Mouse (Mus musculus): ENCODE data around the gene Polr2g. TPM values are rescaled to one million over a fixed set of nuclear protein-coding genes. Genes with fewer than 3 reads are reported as not detected.

Gene Polr2g
- polyA plus RNA-seq, 1 experiment from 2014 or later = 123 TPM

DNA sequence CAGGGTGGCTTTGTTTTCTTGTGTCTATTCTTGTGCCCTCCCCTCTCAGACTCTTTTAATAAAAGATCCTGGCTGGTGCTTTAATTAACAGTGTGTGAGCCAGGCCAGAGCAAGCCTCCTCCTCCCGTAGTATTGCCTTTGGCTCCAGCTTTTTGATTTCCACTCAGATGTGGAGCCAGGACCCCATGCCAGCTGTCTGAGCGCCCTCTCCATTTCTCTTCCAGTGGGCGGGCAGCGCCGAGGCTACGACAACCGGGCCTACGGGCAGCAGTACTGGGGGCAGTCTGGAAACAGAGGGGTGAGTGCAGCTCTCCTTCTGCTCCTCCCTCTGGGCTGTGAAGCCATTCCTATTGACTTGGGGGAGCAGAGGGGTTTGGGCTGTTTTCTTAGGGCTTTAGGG lies 32.3 kb upstream of the Polr2g start:
- Histone ChIP-seq H3K36me3 (ENCODE audit: insufficient read depth, low read length) (peaks cover 62% of the 10 kb centered on the region), H3K9ac (replicated peaks; ENCODE audit: low read depth) (no peak overlapping the region), H3K4me3 (ENCODE audit: low read depth, low read length) (no peak overlapping the region), H3K4me2 (replicated peaks; ENCODE audit: low read depth, low read length) (no peak overlapping the region), H3K4me1 (ENCODE audit: insufficient read depth, low read depth, low read length) (no peaks in the 10 kb centered on the region), H3K27ac (ENCODE audit: low read length) (no peak overlapping the region), H3K27me3 (replicated peaks; ENCODE audit: insufficient read depth, low read length) (no peaks in the 10 kb centered on the region), H3K9me3 (ENCODE audit: low read length) (no peaks in the 10 kb centered on the region)
- TF ChIP-seq CTCF (IDR thresholded peaks at IDR 0.05) = no peak
- no peak for TF ChIP-seq EP300 (IDR thresholded peaks at IDR 0.05)
- ATAC-seq (no peak), DNase-seq (ENCODE audit: low spot score) (no peak)
- WGBS = 93% methylated on average over 8 of the region's 8 CpGs

- 84% methylated on average over 8 of the region's 8 CpGs for WGBS
- Histone ChIP-seq H3K4me2 (replicated peaks; ENCODE audit: low read depth, low read length) (no peak within 1 kb of the TSS), H3K4me1 (ENCODE audit: insufficient read depth, low read depth, low read length) (no peaks in the 10 kb centered on the region), H3K9me3 (ENCODE audit: low read length) (no peaks in the 10 kb centered on the region), H3K9ac (replicated peaks; ENCODE audit: low read depth) (no peak within 1 kb of the TSS), H3K36me3 (ENCODE audit: insufficient read depth, low read length) (peaks cover 70% of the 10 kb centered on the region), H3K4me3 (ENCODE audit: low read depth, low read length) (no peak within 1 kb of the TSS), H3K27me3 (replicated peaks; ENCODE audit: insufficient read depth, low read length) (no peaks in the 10 kb centered on the region), H3K27ac (ENCODE audit: low read length) (no peak within 1 kb of the TSS)
- ATAC-seq (no peak), DNase-seq (ENCODE audit: low spot score) (peak; percentile 44)
- TF ChIP-seq EP300 (IDR thresholded peaks at IDR 0.05) (no peak), CTCF (IDR thresholded peaks at IDR 0.05) (no peak)
Observed at GRCm38 (mm10) chr19:8829660-8830059, 31.3 kb upstream of the Polr2g start, which contains the start of gene AC129217.1. Gene AC129217.1, plus strand, starts transcription at chr19:8829773.

GRCm38 (mm10) chr19:8822696-8823095 lies 24.3 kb upstream of the Polr2g start:
- Histone ChIP-seq H3K27ac (ENCODE audit: low read length) (no peak overlapping the region), H3K4me2 (replicated peaks; ENCODE audit: low read depth, low read length) (peak overlapping the region; percentile 73; the same call in 1 of the 2 replicates), H3K4me1 (ENCODE audit: insufficient read depth, low read depth, low read length) (0 out of 2 replicates have a peak, but pooled peaks cover 5% of the 10 kb centered on the region), H3K9me3 (ENCODE audit: low read length) (no peaks in the 10 kb centered on the region), H3K36me3 (ENCODE audit: insufficient read depth, low read length) (peaks cover 35% of the 10 kb centered on the region), H3K27me3 (replicated peaks; ENCODE audit: insufficient read depth, low read length) (no peaks in the 10 kb centered on the region), H3K9ac (replicated peaks; ENCODE audit: low read depth) (no peak overlapping the region), H3K4me3 (ENCODE audit: low read depth, low read length) (no peak overlapping the region)
- ATAC-seq = no peak
- TF ChIP-seq CTCF (IDR thresholded peaks at IDR 0.05) (no peak), EP300 (IDR thresholded peaks at IDR 0.05) (no peak)
- WGBS = 65% methylated on average over 8 of the region's 8 CpGs
- no peak for DNase-seq (ENCODE audit: low spot score)

DNA sequence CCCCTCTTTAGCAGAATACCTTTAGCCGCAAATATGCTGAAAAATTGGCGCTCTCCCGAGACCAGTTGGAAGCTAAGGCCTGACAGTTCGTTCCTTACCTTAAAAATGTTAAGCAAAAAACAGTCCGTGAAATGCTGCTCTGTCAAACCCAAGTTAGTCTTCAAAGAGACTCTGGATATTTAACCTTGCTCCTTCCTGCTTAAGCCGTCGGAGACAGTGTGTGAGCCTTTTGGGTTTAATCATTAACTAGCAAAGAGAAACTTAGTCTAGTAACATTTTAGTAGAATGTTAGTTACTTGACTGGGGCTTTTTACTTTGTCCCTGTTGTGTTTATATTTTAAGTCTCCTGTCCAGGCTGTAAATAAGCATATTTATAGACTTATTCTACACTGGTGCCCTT lies 22.8 kb upstream of the Polr2g start:
- 0 out of 2 replicates have a peak, but pooled peaks cover 5% of the 10 kb centered on the region for H3K4me1 ChIP-seq (ENCODE audit: insufficient read depth, low read depth, low read length)
- no peaks in the 10 kb centered on the region for H3K9me3 ChIP-seq (ENCODE audit: low read length)
- peak; percentile 65 for DNase-seq (ENCODE audit: low spot score)
- peak overlapping the region; percentile 91 for H3K9ac ChIP-seq (replicated peaks; ENCODE audit: low read depth)
- TF ChIP-seq EP300 (IDR thresholded peaks at IDR 0.05) = no peak
- TF ChIP-seq CTCF (IDR thresholded peaks at IDR 0.05) = no peak
- peak overlapping the region; percentile 99 for H3K4me3 ChIP-seq (ENCODE audit: low read depth, low read length)
- peak overlapping the region; percentile 97 for H3K27ac ChIP-seq (ENCODE audit: low read length)
- no peak for ATAC-seq
- H3K27me3 ChIP-seq (replicated peaks; ENCODE audit: insufficient read depth, low read length) = no peaks in the 10 kb centered on the region
- WGBS = under 1% methylated on average over 7 of the region's 7 CpGs
- H3K4me2 ChIP-seq (replicated peaks; ENCODE audit: low read depth, low read length) = peak overlapping the region; percentile 73
- peaks cover 23% of the 10 kb centered on the region for H3K36me3 ChIP-seq (ENCODE audit: insufficient read depth, low read length)

GRCm38 (mm10) chr19:8820424-8820956 lies 22.1 kb upstream of the Polr2g start:
- H3K4me2 ChIP-seq (replicated peaks; ENCODE audit: low read depth, low read length) = peak overlapping the region; percentile 73
- H3K9ac ChIP-seq (replicated peaks; ENCODE audit: low read depth) = peak overlapping the region; percentile 91
- peak; percentile 5 for ATAC-seq
- H3K9me3 ChIP-seq (ENCODE audit: low read length) = no peaks in the 10 kb centered on the region
- H3K4me1 ChIP-seq (ENCODE audit: insufficient read depth, low read depth, low read length) = 0 out of 2 replicates have a peak, but pooled peaks cover 5% of the 10 kb centered on the region
- peaks cover 17% of the 10 kb centered on the region for H3K36me3 ChIP-seq (ENCODE audit: insufficient read depth, low read length)
- H3K27me3 ChIP-seq (replicated peaks; ENCODE audit: insufficient read depth, low read length) = no peaks in the 10 kb centered on the region
- peak overlapping the region; percentile 97 for H3K27ac ChIP-seq (ENCODE audit: low read length)
- TF ChIP-seq EP300 (IDR thresholded peaks at IDR 0.05) (no peak), CTCF (IDR thresholded peaks at IDR 0.05) (no peak)
- H3K4me3 ChIP-seq (ENCODE audit: low read depth, low read length) = peak overlapping the region; percentile 99
- WGBS = 2% methylated on average over 42 of the region's 48 CpGs
- peak; percentile 30 for DNase-seq (ENCODE audit: low spot score)

- DNase-seq (ENCODE audit: low spot score) = peak; percentile 100
Observed at GRCm38 (mm10) chr19:8819596-8820423, 21.4 kb upstream of the Polr2g start, which contains the start of gene Hnrnpul2. Gene Hnrnpul2, plus strand, starts transcription at chr19:8820010.

More at GRCm38 (mm10) chr19:8819596-8820423, 21.4 kb upstream of the Polr2g start, which contains the start of gene Hnrnpul2:
- H3K4me1 ChIP-seq (ENCODE audit: insufficient read depth, low read depth, low read length) = 0 out of 2 replicates have a peak, but pooled peaks cover 5% of the 10 kb centered on the region
- WGBS = under 1% methylated on average over 66 of the region's 83 CpGs
- no peak; the same call in 1 of the 2 replicates for TF ChIP-seq EP300 (IDR thresholded peaks at IDR 0.05)
- peak; percentile 24; the same call in 1 of the 2 replicates for TF ChIP-seq CTCF (IDR thresholded peaks at IDR 0.05)
- ATAC-seq = peak; percentile 94
- H3K36me3 ChIP-seq (ENCODE audit: insufficient read depth, low read length) = peaks cover 12% of the 10 kb centered on the region
- peak within 1 kb of the TSS; percentile 97 for H3K27ac ChIP-seq (ENCODE audit: low read length)
- H3K4me2 ChIP-seq (replicated peaks; ENCODE audit: low read depth, low read length) = peak within 1 kb of the TSS; percentile 73
- H3K4me3 ChIP-seq (ENCODE audit: low read depth, low read length) = peak within 1 kb of the TSS; percentile 99
- H3K9ac ChIP-seq (replicated peaks; ENCODE audit: low read depth) = peak within 1 kb of the TSS; percentile 91
- no peaks in the 10 kb centered on the region for H3K9me3 ChIP-seq (ENCODE audit: low read length)
- H3K27me3 ChIP-seq (replicated peaks; ENCODE audit: insufficient read depth, low read length) = no peaks in the 10 kb centered on the region
